Mouse (Mus musculus) bone marrow, adult 2 months (tissue): ENCODE results near the gene Phb. TPM values are rescaled to one million over a fixed set of nuclear protein-coding genes. Genes with fewer than 3 reads are reported as not detected.
"Not testable (repeated sequence)": the region's sequence is repeated elsewhere in the genome, so short reads cannot be mapped to it uniquely, and the experiment has no call there.

Experiments used
- H3K27ac ChIP-seq: fragments of 200-500 bp; 2 replicates; pipeline ENCODE4 v1.5.1; 2012; ENCODE audit warnings: low read depth, mild to moderate bottlenecking, control low read depth, inconsistent platforms, low read length; ENCODE audit not compliant: control insufficient read depth, poor library complexity, insufficient read depth
- H3K4me1 ChIP-seq: fragments of 200-500 bp; 2 replicates; pipeline ENCODE4 v1.6.1; 2011; ENCODE audit warnings: low read length; ENCODE audit not compliant: control insufficient read depth, insufficient read depth
- H3K4me3 ChIP-seq: fragments of 200-500 bp; replicated peaks from 2 replicates; pipeline ENCODE3; 2011; ENCODE audit warnings: mild to moderate bottlenecking, low read depth, low read length, control low read depth; ENCODE audit not compliant: control insufficient read depth
- CTCF ChIP-seq: fragments of 200-500 bp; IDR thresholded peaks from 2 replicates; pipeline ENCODE4 v1.5.1; 2011; ENCODE audit warnings: low read length, control low read depth; ENCODE audit not compliant: control insufficient read depth, insufficient read depth
- POLR2A ChIP-seq: fragments of 200-500 bp; IDR thresholded peaks from 2 replicates; pipeline ENCODE4 v1.6.1; 2011; ENCODE audit warnings: low read depth, mild to moderate bottlenecking, control low read depth, low read length, borderline replicate concordance; ENCODE audit not compliant: control insufficient read depth
- WGBS: fragments of 180-500 bp; shearing (Covaris S2); methylation state at CpG from one replicate; pipeline ENCODE4 v1.1.7; 2018; 5-methylcytosine and 5-hydroxymethylcytosine counted together
- polyA plus RNA-seq: library from polyadenylated mRNA; stranded (reverse); fragments of >200 nt; gene quantifications from 2 replicates; pipeline ENCODE4 v1.2.4, GENCODE M21; 2011; ENCODE audit warnings: low replicate concordance; ENCODE audit not compliant: missing spikeins, insufficient read depth, insufficient read length

Gene Phb
- polyA plus RNA-seq, 1 experiment = 95.5 TPM

DNA sequence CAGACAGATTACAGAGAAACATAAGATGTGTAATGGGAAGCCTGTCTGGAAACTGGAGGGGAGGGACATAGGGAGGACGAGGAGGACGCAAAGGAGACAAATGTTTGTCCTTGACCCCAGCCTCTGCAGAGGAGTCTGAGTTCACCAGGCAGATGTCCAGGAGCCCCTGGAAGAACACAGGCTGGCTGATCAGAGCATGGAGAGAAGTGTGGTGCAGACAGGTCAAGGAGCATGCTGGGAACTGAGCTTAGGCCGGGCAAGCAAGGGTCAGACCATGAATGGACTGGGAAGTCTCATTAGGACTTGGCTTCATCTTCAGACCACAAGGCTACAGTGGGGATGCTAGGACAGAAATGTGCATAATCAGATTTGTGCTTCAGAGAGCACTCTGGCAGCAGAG is 19.0 kb upstream of the Phb start:
- no peak overlapping the region for H3K4me3 ChIP-seq
- no peak overlapping the region for H3K27ac ChIP-seq
- 72% methylated on average over 3 of the region's 3 CpGs for WGBS
- H3K4me1 ChIP-seq = no peaks in the 10 kb centered on the region
- TF ChIP-seq CTCF (no peak), POLR2A (no peak)

DNA sequence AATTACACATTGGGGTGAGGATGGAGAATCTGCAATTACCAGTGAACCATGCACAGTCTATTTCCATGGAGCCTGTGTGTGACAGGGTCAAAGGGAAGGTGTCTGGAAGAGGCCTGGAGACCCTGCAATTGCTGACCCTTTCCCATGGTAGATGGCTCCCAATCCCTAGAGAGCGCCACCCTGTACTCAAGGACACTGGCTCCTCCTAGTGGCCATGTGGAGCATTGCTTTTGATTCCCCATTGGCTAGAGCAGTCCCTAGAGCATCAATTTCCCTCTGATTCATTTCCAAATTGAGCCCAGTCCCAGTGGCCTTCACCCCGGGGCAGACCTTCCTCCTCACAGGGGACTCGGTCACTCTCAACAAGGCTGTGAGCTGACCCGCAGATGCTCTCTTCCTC is 17.9 kb upstream of the Phb start:
- peak; percentile 93 for TF ChIP-seq CTCF
- TF ChIP-seq POLR2A = no peak
- Histone ChIP-seq H3K4me3 (no peak overlapping the region), H3K4me1 (no peaks in the 10 kb centered on the region), H3K27ac (no peak overlapping the region)
- WGBS = 2% methylated on average over 4 of the region's 4 CpGs

DNA sequence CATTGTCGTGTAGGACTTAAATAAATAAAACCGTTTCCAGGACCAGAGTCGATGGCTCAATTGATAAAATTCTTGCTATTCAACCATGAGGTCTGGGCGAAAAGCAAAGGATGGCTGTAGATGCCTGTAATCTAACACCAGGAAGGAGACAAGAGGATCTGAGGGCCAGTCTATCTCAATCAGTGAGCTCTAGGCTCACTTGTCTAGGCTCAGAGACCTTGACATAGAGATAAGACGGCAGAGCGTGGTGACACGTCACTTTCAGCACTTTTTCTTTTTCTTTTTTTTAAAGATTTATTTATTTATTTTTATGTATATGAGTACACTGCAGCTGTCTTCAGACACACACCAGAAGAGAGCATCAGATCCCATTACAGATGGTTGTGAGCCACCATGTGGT is 17.2 kb upstream of the Phb start:
- no peak for TF ChIP-seq CTCF
- no peak for TF ChIP-seq POLR2A
- Histone ChIP-seq H3K4me1 (no peaks in the 10 kb centered on the region), H3K27ac (no peak overlapping the region), H3K4me3 (no peak overlapping the region)
- 59% methylated on average over 7 of the region's 7 CpGs for WGBS

DNA sequence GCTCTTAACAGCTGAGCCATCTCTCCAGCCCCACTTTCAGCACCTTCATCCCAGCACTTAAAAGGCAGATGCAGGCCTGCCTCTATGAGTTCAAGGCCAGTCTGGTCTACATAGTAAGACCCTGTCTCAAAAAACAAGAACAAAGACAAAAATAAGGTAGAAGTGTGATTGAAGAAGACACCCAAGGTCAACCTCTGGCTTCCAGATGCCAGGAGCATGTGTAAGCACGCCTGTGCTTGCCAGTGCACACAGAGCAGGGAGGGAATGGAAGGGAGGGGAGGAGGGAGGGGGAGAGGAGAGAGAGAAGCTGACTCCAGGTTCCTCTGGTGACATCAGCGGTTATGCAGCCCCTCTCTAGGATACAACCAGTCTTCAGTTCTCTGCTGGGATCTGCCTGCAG is 16.8 kb upstream of the Phb start:
- TF ChIP-seq POLR2A (no peak), CTCF (no peak)
- no peak overlapping the region for H3K27ac ChIP-seq
- 49% methylated on average over 2 of the region's 2 CpGs for WGBS
- H3K4me3 ChIP-seq = no peak overlapping the region
- H3K4me1 ChIP-seq = no peaks in the 10 kb centered on the region

DNA sequence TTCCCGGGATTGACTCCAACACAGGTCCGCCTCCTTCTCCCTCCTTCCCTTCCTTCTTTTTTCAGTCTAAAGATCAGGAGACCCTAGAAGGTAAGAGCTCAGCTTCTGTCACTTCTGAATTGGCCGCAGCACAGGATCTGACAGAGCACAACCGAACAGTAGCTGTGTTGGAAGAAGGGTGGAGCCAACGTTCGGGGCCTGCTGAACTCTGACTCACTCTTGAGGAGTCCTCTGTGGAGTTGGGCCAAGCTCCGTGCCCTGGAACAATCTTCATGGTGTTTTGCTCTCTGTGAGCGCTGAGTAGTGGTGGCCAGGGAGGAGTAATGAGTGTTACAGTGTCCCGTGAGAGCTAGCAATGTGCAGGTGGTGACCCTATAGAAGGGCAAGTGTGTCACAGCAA is 15.8 kb upstream of the Phb start:
- no peak for TF ChIP-seq CTCF
- no peak for TF ChIP-seq POLR2A
- Histone ChIP-seq H3K27ac (no peak overlapping the region), H3K4me1 (no peaks in the 10 kb centered on the region), H3K4me3 (no peak overlapping the region)
- 63% methylated on average over 9 of the region's 9 CpGs for WGBS

DNA sequence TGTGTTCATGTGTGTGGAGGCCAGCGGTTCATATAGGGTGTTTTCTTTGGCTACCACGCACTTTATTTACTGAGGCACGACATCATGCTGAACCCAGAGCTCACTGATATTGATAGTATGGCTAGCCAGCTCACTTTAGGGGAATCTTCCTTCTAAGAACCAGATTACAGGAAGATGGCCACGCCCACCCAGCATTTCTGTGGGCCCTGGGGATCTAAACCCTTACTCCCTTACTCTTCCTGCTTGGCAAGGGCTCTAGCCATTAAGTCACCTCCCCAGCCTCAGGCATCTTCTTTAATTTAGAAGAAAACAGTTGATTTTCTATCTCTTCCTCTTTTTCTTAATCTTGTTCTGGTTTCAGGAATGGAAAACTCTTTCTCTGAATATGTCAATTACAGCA is 9.3 kb upstream of the Phb start:
- H3K27ac ChIP-seq = no peak overlapping the region
- no peaks in the 10 kb centered on the region for H3K4me1 ChIP-seq
- 66% methylated on average over 4 of the region's 4 CpGs for WGBS
- no peak for TF ChIP-seq CTCF
- no peak for TF ChIP-seq POLR2A
- H3K4me3 ChIP-seq = no peak overlapping the region

DNA sequence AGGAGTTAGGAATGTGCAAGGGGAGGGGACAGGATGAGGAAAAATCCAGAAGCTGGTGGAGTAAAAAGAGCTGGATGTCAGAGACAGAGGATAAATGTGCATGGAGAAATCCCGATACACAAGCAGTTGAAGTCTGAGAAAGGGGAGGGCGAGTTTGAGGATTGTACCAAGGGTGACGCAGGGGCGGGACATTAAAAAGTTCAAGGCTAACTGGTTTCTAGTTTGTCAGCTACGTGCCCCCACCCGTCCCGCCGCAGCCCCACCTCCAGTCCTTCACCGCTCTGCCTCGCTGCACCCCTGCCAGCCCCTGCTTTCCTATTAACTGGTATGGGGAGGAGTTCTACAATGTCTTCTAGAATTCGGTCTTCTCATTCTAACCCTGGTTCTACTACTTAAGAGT is 420 bp downstream of the Phb start:
- WGBS = 1% methylated on average over 10 of the region's 11 CpGs
- no peak overlapping the region for H3K27ac ChIP-seq
- no peaks in the 10 kb centered on the region for H3K4me1 ChIP-seq
- H3K4me3 ChIP-seq = peak overlapping the region; percentile 88
- TF ChIP-seq POLR2A = no peak
- no peak for TF ChIP-seq CTCF

DNA sequence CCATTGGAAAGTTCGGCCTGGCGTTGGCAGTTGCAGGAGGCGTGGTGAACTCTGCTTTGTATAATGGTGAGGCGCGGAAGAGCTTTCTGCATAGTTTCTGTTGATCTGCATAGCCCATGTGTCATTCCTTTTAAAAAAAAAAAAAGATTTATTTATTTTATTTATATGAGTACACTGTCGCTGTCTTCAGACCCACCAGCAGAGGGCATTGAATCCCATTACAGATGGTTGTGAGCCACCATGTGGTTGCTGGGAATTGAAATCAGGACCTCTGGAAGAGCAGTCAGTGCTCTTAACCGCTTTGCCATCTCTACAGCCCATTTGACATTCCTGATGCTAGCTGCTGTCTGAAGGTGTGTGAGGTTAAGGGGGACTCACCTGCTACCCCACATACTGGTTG is 1.3 kb downstream of the Phb start:
- H3K4me3 ChIP-seq, H3K27ac ChIP-seq, H3K4me1 ChIP-seq: not testable (repeated sequence)
- 91% methylated on average over 7 of the region's 7 CpGs for WGBS

DNA sequence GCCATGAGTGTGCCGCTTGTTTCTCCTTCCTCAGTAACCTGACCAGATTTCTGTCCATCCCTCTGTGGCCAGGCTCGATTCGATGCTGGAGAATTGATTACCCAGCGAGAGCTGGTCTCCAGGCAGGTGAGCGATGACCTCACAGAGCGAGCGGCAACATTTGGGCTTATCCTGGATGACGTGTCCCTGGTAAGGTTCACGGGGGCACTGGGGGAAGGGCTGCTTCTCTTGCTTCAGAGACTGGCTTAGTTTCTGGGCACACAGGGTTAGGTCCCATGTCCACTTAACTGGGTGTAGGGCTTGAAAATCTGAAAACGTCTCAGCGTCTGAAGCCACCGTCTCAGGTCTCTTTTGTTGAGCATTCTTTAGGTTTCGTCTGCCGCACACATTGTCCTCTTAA is 8.7 kb downstream of the Phb start:
- Histone ChIP-seq H3K4me3 (no peak overlapping the region), H3K27ac (no peak overlapping the region), H3K4me1 (no peaks in the 10 kb centered on the region)
- TF ChIP-seq CTCF (no peak), POLR2A (no peak)
- 93% methylated on average over 14 of the region's 14 CpGs for WGBS
